Mouse (Mus musculus): ENCODE results near the gene Mxra8. TPM values are rescaled to one million over a fixed set of nuclear protein-coding genes. Genes with fewer than 3 reads are reported as not detected.

Mxra8 gene
- polyA plus RNA-seq (2012; rRNA removed): 994 and 1,263 TPM in 2 replicates

GRCm38 (mm10) chr4:155839483-155839910 is at the start of gene Mxra8:
Mxra8 (plus strand) TSS chr4:155839680.
- DNase-seq: peak; percentile 79
- Histone ChIP-seq H3K4me3 (replicated peaks; ENCODE audit: extremely low read depth, low read depth, low read length) (peak within 1 kb of the TSS; percentile 93), H3K4me1 (ENCODE audit: control insufficient read depth, insufficient read depth, low read length) (peaks cover 20% of the 10 kb centered on the region; the same call in 1 of the 2 replicates)
- TF ChIP-seq POLR2A (IDR thresholded peaks at IDR 0.05; ENCODE audit: borderline replicate concordance, extremely low read depth, low read depth, low read length) (peak; percentile 67; the same call in 1 of the 2 replicates), CTCF (IDR thresholded peaks at IDR 0.05; ENCODE audit: insufficient read depth, low read length) (no peak)
- 12% methylated on average over 16 of the region's 16 CpGs for WGBS

- no peak within 1 kb of the TSS for H3K4me3 ChIP-seq (replicated peaks; ENCODE audit: extremely low read depth, low read depth, low read length)
- no peak for TF ChIP-seq POLR2A (IDR thresholded peaks at IDR 0.05; ENCODE audit: borderline replicate concordance, extremely low read depth, low read depth, low read length)
- no peak for TF ChIP-seq CTCF (IDR thresholded peaks at IDR 0.05; ENCODE audit: insufficient read depth, low read length)
- no peaks in the 10 kb centered on the region for H3K4me1 ChIP-seq (ENCODE audit: control insufficient read depth, insufficient read depth, low read length)
- DNase-seq: no peak
- WGBS: 77% methylated on average over 3 of the region's 3 CpGs
Observed at GRCm38 (mm10) chr4:155790021-155790489, 49.4 kb upstream of the Mxra8 start, which contains the start of gene Ankrd65. Ankrd65 (plus strand) TSS chr4:155790439.

- H3K4me3 ChIP-seq (replicated peaks; ENCODE audit: extremely low read depth, low read depth, low read length): no peak overlapping the region
- no peaks in the 10 kb centered on the region for H3K4me1 ChIP-seq (ENCODE audit: control insufficient read depth, insufficient read depth, low read length)
- no peak for DNase-seq
- 47% methylated on average over 3 of the region's 3 CpGs for WGBS
- no peak for TF ChIP-seq POLR2A (IDR thresholded peaks at IDR 0.05; ENCODE audit: borderline replicate concordance, extremely low read depth, low read depth, low read length)
Observed at GRCm38 (mm10) chr4:155790650-155791161, 48.8 kb upstream of the Mxra8 start.

DNA sequence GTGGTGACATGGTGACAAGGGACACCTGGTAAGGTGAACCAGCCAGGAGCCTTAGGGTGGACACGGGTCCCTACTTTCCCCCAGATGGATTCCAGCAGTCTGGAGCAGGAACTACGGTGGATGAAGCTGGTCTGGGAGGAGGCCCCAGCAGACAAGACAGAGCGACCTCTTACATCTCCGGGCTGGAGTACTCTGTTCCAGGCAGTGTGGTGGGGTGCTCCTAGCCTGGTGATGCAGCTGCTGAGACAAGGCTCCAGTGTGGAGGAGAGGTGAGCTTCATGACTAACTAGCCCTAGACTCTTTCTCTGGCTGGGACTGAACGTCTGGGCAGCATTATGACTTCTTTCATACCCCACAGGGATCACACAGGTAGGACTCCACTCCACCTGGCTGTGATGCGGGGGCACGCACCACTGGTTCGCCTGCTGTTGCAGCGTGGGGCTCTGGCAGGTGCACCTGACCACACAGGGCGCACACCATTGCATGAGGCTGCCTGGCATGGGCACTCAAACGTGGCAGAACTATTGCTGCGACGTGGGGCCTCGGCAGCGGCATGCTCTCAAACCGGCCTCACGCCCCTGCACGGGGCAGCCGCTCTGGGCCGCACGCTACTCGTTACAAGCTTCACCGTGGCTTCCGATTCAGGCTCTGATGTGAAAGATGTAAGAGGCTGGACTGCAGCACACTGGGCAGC is 48.1 kb upstream of the Mxra8 start:
- no peaks in the 10 kb centered on the region for H3K4me1 ChIP-seq (ENCODE audit: control insufficient read depth, insufficient read depth, low read length)
- 78% methylated on average over 24 of the region's 24 CpGs for WGBS
- TF ChIP-seq POLR2A (IDR thresholded peaks at IDR 0.05; ENCODE audit: borderline replicate concordance, extremely low read depth, low read depth, low read length) (no peak), CTCF (IDR thresholded peaks at IDR 0.05; ENCODE audit: insufficient read depth, low read length) (no peak)
- no peak for DNase-seq
- H3K4me3 ChIP-seq (replicated peaks; ENCODE audit: extremely low read depth, low read depth, low read length): no peak overlapping the region

DNA sequence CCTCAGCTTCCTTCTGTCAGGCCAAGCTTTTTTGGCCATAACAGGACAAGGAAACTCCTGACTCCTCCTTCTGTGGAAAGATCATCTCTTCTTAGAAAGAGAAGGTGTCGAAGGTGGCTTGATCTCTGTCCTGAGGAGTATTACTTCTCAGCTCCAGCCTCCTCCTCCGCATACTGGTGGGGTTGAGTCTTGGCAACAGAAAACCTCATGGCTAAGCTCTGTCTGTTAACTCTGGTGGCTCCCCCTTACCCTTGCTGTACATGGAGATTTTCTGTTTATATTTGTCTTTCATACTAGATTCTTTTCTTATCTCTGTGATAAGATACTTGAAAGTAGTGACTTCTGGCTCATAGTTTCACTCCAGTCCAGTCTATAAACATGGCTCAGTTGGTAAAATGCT is 45.8 kb upstream of the Mxra8 start:
- no peaks in the 10 kb centered on the region for H3K4me1 ChIP-seq (ENCODE audit: control insufficient read depth, insufficient read depth, low read length)
- WGBS: 46% methylated on average over 2 of the region's 2 CpGs
- no peak for DNase-seq
- H3K4me3 ChIP-seq (replicated peaks; ENCODE audit: extremely low read depth, low read depth, low read length): no peak overlapping the region
- TF ChIP-seq POLR2A (IDR thresholded peaks at IDR 0.05; ENCODE audit: borderline replicate concordance, extremely low read depth, low read depth, low read length): no peak

GRCm38 (mm10) chr4:155802075-155802474 is 37.4 kb upstream of the Mxra8 start:
- Histone ChIP-seq H3K4me1 (ENCODE audit: control insufficient read depth, insufficient read depth, low read length) (peaks cover 7% of the 10 kb centered on the region), H3K4me3 (replicated peaks; ENCODE audit: extremely low read depth, low read depth, low read length) (no peak overlapping the region)
- TF ChIP-seq CTCF (IDR thresholded peaks at IDR 0.05; ENCODE audit: insufficient read depth, low read length) (no peak), POLR2A (IDR thresholded peaks at IDR 0.05; ENCODE audit: borderline replicate concordance, extremely low read depth, low read depth, low read length) (no peak)
- DNase-seq: no peak
- 100% methylated on average over 1 of the region's 1 CpGs for WGBS

DNA sequence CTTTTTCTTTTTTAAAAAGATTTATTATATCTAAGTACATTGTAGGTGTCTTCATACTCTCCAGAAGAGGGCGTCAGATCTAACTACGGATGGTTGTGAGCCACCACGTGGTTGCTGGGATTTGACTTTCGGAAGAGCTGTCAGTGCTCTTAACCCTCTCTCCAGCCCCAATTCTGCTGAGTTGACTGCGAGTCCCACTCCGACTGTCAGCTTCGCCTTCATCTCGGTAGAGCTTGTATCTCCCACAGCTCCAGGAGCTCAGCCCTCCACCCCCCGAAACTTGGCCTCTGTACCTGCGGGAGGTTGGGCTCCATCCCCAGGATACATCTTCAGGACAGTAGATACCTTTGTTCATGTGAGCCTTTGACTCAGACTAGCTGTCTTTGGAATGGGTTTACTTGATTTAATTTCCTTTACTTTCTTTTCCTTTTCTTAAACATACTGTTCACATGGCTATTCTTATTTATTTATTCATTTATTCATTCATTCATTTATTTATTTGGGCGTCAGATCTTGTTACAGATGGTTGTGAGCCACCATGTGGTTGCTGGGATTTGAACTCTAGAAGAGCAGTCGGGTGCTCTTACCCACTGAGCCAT is 36.6 kb upstream of the Mxra8 start, which contains the start of gene Mrpl20:
Mrpl20 (plus strand) TSS at position 138 of the 599 bp plus-strand sequence.
- Histone ChIP-seq H3K4me3 (replicated peaks; ENCODE audit: extremely low read depth, low read depth, low read length) (peak within 1 kb of the TSS; percentile 80), H3K4me1 (ENCODE audit: control insufficient read depth, insufficient read depth, low read length) (peaks cover 7% of the 10 kb centered on the region)
- WGBS: 8% methylated on average over 12 of the region's 12 CpGs
- 0 out of 2 replicates have a peak, but pooled peaks have one; percentile 9 for TF ChIP-seq CTCF (IDR thresholded peaks at IDR 0.05; ENCODE audit: insufficient read depth, low read length)
- no peak for TF ChIP-seq POLR2A (IDR thresholded peaks at IDR 0.05; ENCODE audit: borderline replicate concordance, extremely low read depth, low read depth, low read length)
- no peak for DNase-seq

- Histone ChIP-seq H3K4me1 (ENCODE audit: control insufficient read depth, insufficient read depth, low read length) (peaks cover 7% of the 10 kb centered on the region), H3K4me3 (replicated peaks; ENCODE audit: extremely low read depth, low read depth, low read length) (peak overlapping the region; percentile 80)
- TF ChIP-seq CTCF (IDR thresholded peaks at IDR 0.05; ENCODE audit: insufficient read depth, low read length) (no peak), POLR2A (IDR thresholded peaks at IDR 0.05; ENCODE audit: borderline replicate concordance, extremely low read depth, low read depth, low read length) (peak; percentile 90)
- DNase-seq: peak; percentile 96
- under 1% methylated on average over 58 of the region's 58 CpGs for WGBS
Observed at GRCm38 (mm10) chr4:155803340-155804041, 36.0 kb upstream of the Mxra8 start.

- no peak for DNase-seq
- 93% methylated on average over 3 of the region's 3 CpGs for WGBS
- TF ChIP-seq CTCF (IDR thresholded peaks at IDR 0.05; ENCODE audit: insufficient read depth, low read length) (no peak), POLR2A (IDR thresholded peaks at IDR 0.05; ENCODE audit: borderline replicate concordance, extremely low read depth, low read depth, low read length) (no peak)
Observed at GRCm38 (mm10) chr4:155807841-155808240, 31.6 kb upstream of the Mxra8 start.

More at GRCm38 (mm10) chr4:155807841-155808240, 31.6 kb upstream of the Mxra8 start:
- Histone ChIP-seq H3K4me1 (ENCODE audit: control insufficient read depth, insufficient read depth, low read length) (peaks cover 5% of the 10 kb centered on the region), H3K4me3 (replicated peaks; ENCODE audit: extremely low read depth, low read depth, low read length) (no peak overlapping the region)

All from lung, adult 2 months (tissue).